Mouse (Mus musculus) heart, embryonic 15.5 days (tissue): ENCODE results near the gene Mia2. TPM values are rescaled to one million over a fixed set of nuclear protein-coding genes. Genes with fewer than 3 reads are reported as not detected.
"Not testable (repeated sequence)": the region's sequence is repeated elsewhere in the genome, so short reads cannot be mapped to it uniquely, and the experiment has no call there.

ENCODE experiments used
- ATAC-seq: fragments of 200-750 bp; cut with Nextera tagmentation; replicated peaks from 2 replicates; pipeline ENCODE4 v1.8.0; 2017; ENCODE audit warnings: low read depth, moderate TSS enrichment; ENCODE audit not compliant: insufficient number of reproducible peaks, insufficient read depth, low FRiP score
- H3K27ac ChIP-seq: fragments of 300-500 bp; sonication (generic); 2 replicates; pipeline ENCODE4 v1.5.1; 2015; ENCODE audit warnings: mild to moderate bottlenecking, inconsistent platforms
- H3K27me3 ChIP-seq: fragments of 300-500 bp; sonication (generic); 2 replicates; pipeline ENCODE4 v1.6.1; 2015; ENCODE audit warnings: inconsistent platforms
- H3K36me3 ChIP-seq: fragments of 300-500 bp; sonication (generic); 2 replicates; pipeline ENCODE4 v1.6.1; 2015; ENCODE audit warnings: mild to moderate bottlenecking, inconsistent platforms
- H3K4me1 ChIP-seq: fragments of 300-500 bp; sonication (generic); replicated peaks from 2 replicates; pipeline ENCODE4 v1.6.1; 2015; ENCODE audit warnings: inconsistent platforms
- H3K4me2 ChIP-seq: fragments of 300-500 bp; sonication (generic); 2 replicates; pipeline ENCODE4 v1.6.1; 2015; ENCODE audit warnings: inconsistent platforms, mild to moderate bottlenecking, moderate library complexity
- H3K4me3 ChIP-seq: fragments of 300-500 bp; sonication (generic); 2 replicates; pipeline ENCODE4 v1.5.1; 2015; ENCODE audit warnings: mild to moderate bottlenecking, inconsistent platforms
- H3K9ac ChIP-seq: fragments of 300-500 bp; sonication (generic); 2 replicates; pipeline ENCODE4 v1.6.1; 2015; ENCODE audit warnings: mild to moderate bottlenecking, inconsistent platforms
- H3K9me3 ChIP-seq: fragments of 300-500 bp; sonication (generic); replicated peaks from 2 replicates; pipeline ENCODE4 v1.6.1; 2016; ENCODE audit warnings: inconsistent platforms
- WGBS: fragments of 180-500 bp; shearing (Covaris S2); methylation state at CpG from one replicate; pipeline ENCODE4 v1.1.7; 2015; ENCODE audit warnings: mixed read lengths; 5-methylcytosine and 5-hydroxymethylcytosine counted together
- polyA plus RNA-seq: library from polyadenylated mRNA; unstranded; fragments of >200 nt; fragmentation: Nextera tagmentation; extraction: Ambion mirVana; gene quantifications from 2 replicates; pipeline ENCODE4 v1.2.1, GENCODE M21; 2015

Gene Mia2
- polyA plus RNA-seq, 1 experiment from 2014 or later: 39.6 TPM

- peaks cover 20% of the 10 kb centered on the region for H3K36me3 ChIP-seq
- no peak for ATAC-seq
- peaks cover 10% of the 10 kb centered on the region for H3K4me1 ChIP-seq
- WGBS: 71% methylated on average over 3 of the region's 3 CpGs
- 0 out of 2 replicates have a peak overlapping the region, but pooled peaks have one; percentile 31 for H3K27ac ChIP-seq
- no peak overlapping the region for H3K9ac ChIP-seq
- no peaks in the 10 kb centered on the region for H3K27me3 ChIP-seq
- no peak overlapping the region for H3K4me2 ChIP-seq
- H3K9me3 ChIP-seq: no peaks in the 10 kb centered on the region
- no peak overlapping the region for H3K4me3 ChIP-seq
Observed at GRCm38 (mm10) chr12:59207000-59207390, 111.4 kb downstream of the Mia2 start.

- Histone ChIP-seq H3K9ac (no peak overlapping the region), H3K27me3 (no peaks in the 10 kb centered on the region), H3K4me1 (peaks cover 10% of the 10 kb centered on the region), H3K36me3 (peaks cover 20% of the 10 kb centered on the region), H3K9me3 (no peaks in the 10 kb centered on the region), H3K27ac (no peak overlapping the region), H3K4me2 (no peak overlapping the region), H3K4me3 (no peak overlapping the region)
- no peak for ATAC-seq
- WGBS: 52% methylated on average over 1 of the region's 1 CpGs
Observed at GRCm38 (mm10) chr12:59207814-59208213, 112.2 kb downstream of the Mia2 start.

- Histone ChIP-seq H3K4me3 (no peak overlapping the region), H3K9ac (no peak overlapping the region), H3K27me3 (no peaks in the 10 kb centered on the region), H3K36me3 (peaks cover 9% of the 10 kb centered on the region), H3K9me3 (no peaks in the 10 kb centered on the region), H3K27ac (no peak overlapping the region), H3K4me2 (no peak overlapping the region), H3K4me1 (peaks cover 13% of the 10 kb centered on the region)
- WGBS: 88% methylated on average over 4 of the region's 4 CpGs
- ATAC-seq: no peak
Observed at GRCm38 (mm10) chr12:59216176-59216575, 120.6 kb downstream of the Mia2 start.

- H3K4me2 ChIP-seq: no peak overlapping the region
- H3K9me3 ChIP-seq: no peaks in the 10 kb centered on the region
- H3K4me1 ChIP-seq: peaks cover 13% of the 10 kb centered on the region
- no peaks in the 10 kb centered on the region for H3K27me3 ChIP-seq
- WGBS: 72% methylated on average over 6 of the region's 6 CpGs
- no peak overlapping the region for H3K9ac ChIP-seq
- H3K36me3 ChIP-seq: 0 out of 2 replicates have a peak, but pooled peaks cover 5% of the 10 kb centered on the region
- no peak overlapping the region for H3K27ac ChIP-seq
- no peak overlapping the region for H3K4me3 ChIP-seq
- no peak for ATAC-seq
Observed at GRCm38 (mm10) chr12:59216676-59217266, 121.2 kb downstream of the Mia2 start.

GRCm38 (mm10) chr12:59217331-59217730 lies 121.7 kb downstream of the Mia2 start:
- 0 out of 2 replicates have a peak, but pooled peaks cover 5% of the 10 kb centered on the region for H3K36me3 ChIP-seq
- H3K27me3 ChIP-seq: no peaks in the 10 kb centered on the region
- WGBS: 72% methylated on average over 3 of the region's 3 CpGs
- peaks cover 13% of the 10 kb centered on the region for H3K4me1 ChIP-seq
- H3K4me3 ChIP-seq: peak overlapping the region; percentile 80; the same call in 1 of the 2 replicates
- peak overlapping the region; percentile 88 for H3K4me2 ChIP-seq
- H3K9me3 ChIP-seq: no peaks in the 10 kb centered on the region
- no peak overlapping the region for H3K27ac ChIP-seq
- H3K9ac ChIP-seq: no peak overlapping the region
- ATAC-seq: no peak

- peak; percentile 34; the same call in 1 of the 2 replicates for ATAC-seq
- Histone ChIP-seq H3K27ac (peak overlapping the region; percentile 97), H3K9me3 (no peaks in the 10 kb centered on the region), H3K4me3 (peak overlapping the region; percentile 80), H3K9ac (peak overlapping the region; percentile 80), H3K27me3 (no peaks in the 10 kb centered on the region), H3K4me2 (peak overlapping the region; percentile 88), H3K36me3 (no peaks in the 10 kb centered on the region), H3K4me1 (peaks cover 13% of the 10 kb centered on the region)
- under 1% methylated on average over 58 of the region's 69 CpGs for WGBS
Observed at GRCm38 (mm10) chr12:59218640-59219321, 123.2 kb downstream of the Mia2 start.

- Histone ChIP-seq H3K27me3 (no peaks in the 10 kb centered on the region), H3K4me3 (peak within 1 kb of the TSS; percentile 80), H3K9ac (peak within 1 kb of the TSS; percentile 80), H3K36me3 (no peaks in the 10 kb centered on the region), H3K4me1 (peaks cover 13% of the 10 kb centered on the region), H3K4me2 (peak within 1 kb of the TSS; percentile 88), H3K9me3 (no peaks in the 10 kb centered on the region), H3K27ac (peak within 1 kb of the TSS; percentile 97)
- under 1% methylated on average over 99 of the region's 109 CpGs for WGBS
- ATAC-seq: peak; percentile 98
Observed at GRCm38 (mm10) chr12:59219325-59220225, 124.0 kb downstream of the Mia2 start, which contains the start of gene Fbxo33. Fbxo33 (minus strand) TSS chr12:59219725.

GRCm38 (mm10) chr12:59228401-59228800 lies 132.8 kb downstream of the Mia2 start:
- Histone ChIP-seq H3K27me3 (no peaks in the 10 kb centered on the region), H3K36me3 (no peaks in the 10 kb centered on the region), H3K4me1 (no peaks in the 10 kb centered on the region), H3K27ac (no peak overlapping the region), H3K9me3 (no peaks in the 10 kb centered on the region), H3K9ac (no peak overlapping the region), H3K4me3 (no peak overlapping the region), H3K4me2 (no peak overlapping the region)
- 85% methylated on average over 5 of the region's 5 CpGs for WGBS
- no peak for ATAC-seq

- Histone ChIP-seq H3K27me3 (no peaks in the 10 kb centered on the region), H3K4me2 (no peak overlapping the region), H3K36me3 (no peaks in the 10 kb centered on the region), H3K9ac (no peak overlapping the region), H3K27ac (no peak overlapping the region), H3K9me3 (no peaks in the 10 kb centered on the region), H3K4me1 (no peaks in the 10 kb centered on the region), H3K4me3 (no peak overlapping the region)
- ATAC-seq: no peak
- 80% methylated on average over 5 of the region's 5 CpGs for WGBS
Observed at GRCm38 (mm10) chr12:59238434-59238833, 142.8 kb downstream of the Mia2 start.

GRCm38 (mm10) chr12:59241031-59241430 lies 145.4 kb downstream of the Mia2 start:
- not testable (repeated sequence) for H3K27me3 ChIP-seq, H3K27ac ChIP-seq, ATAC-seq, H3K4me3 ChIP-seq, H3K4me2 ChIP-seq, H3K9ac ChIP-seq, H3K36me3 ChIP-seq, H3K9me3 ChIP-seq, H3K4me1 ChIP-seq
- 78% methylated on average over 8 of the region's 8 CpGs for WGBS
